Mouse (Mus musculus) layer of hippocampus, postnatal 25 days (tissue): ENCODE results near the gene Zfp872. TPM values are rescaled to one million over a fixed set of nuclear protein-coding genes. Genes with fewer than 3 reads are reported as not detected.
"Not testable (repeated sequence)": the region's sequence is repeated elsewhere in the genome, so short reads cannot be mapped to it uniquely, and the experiment has no call there.

Experiments used
- DNase-seq, 2 experiments: peaks; one replicate each; pipeline ENCODE4 v3.0.0; 2022; ENCODE audit warnings: mixed read lengths in 2 of 2, low spot score in 1 of 2; ENCODE audit errors: extremely low spot score in 1 of 2
- total RNA-seq, 2 experiments: library from RNA; stranded (reverse); gene quantifications; 2 replicates each; pipeline ENCODE4 v1.2.3; 2021

Zfp872 gene
- total RNA-seq: not detected

- peak in 1 of 2 experiments; percentile 10 for DNase-seq
These were observed at the start of gene Zfp872 for GRCm38 (mm10) chr9:22188025-22188611. Gene Zfp872, plus strand, starts transcription at chr9:22188090.

- DNase-seq: peak in 1 of 2 experiments; percentile 63
These were observed 49.4 kb upstream of the Zfp872 start for GRCm38 (mm10) chr9:22138480-22138879.

GRCm38 (mm10) chr9:22139746-22140145 is 48.1 kb upstream of the Zfp872 start:
- no peak for DNase-seq

- DNase-seq: peak; percentile 83 to 98
These were observed 44.5 kb upstream of the Zfp872 start for GRCm38 (mm10) chr9:22143108-22144037.

- no peak for DNase-seq
These were observed 43.5 kb upstream of the Zfp872 start for GRCm38 (mm10) chr9:22144304-22144965.

GRCm38 (mm10) chr9:22149426-22150248 is 38.3 kb upstream of the Zfp872 start:
- no peak for DNase-seq

GRCm38 (mm10) chr9:22150249-22150693 is 37.6 kb upstream of the Zfp872 start:
- not testable (repeated sequence) for DNase-seq

GRCm38 (mm10) chr9:22150946-22151345 is 36.9 kb upstream of the Zfp872 start:
- no peak for DNase-seq

- no peak for DNase-seq
These were observed 34.1 kb upstream of the Zfp872 start for GRCm38 (mm10) chr9:22153810-22154209.

GRCm38 (mm10) chr9:22155614-22156013 is 32.3 kb upstream of the Zfp872 start:
- peak; percentile 33 to 67 for DNase-seq

GRCm38 (mm10) chr9:22156497-22157245 is 31.2 kb upstream of the Zfp872 start, which contains the start of gene Pigyl:
Gene Pigyl, plus strand, starts transcription at chr9:22156846.
- DNase-seq: peak; percentile 93

GRCm38 (mm10) chr9:22157516-22158265 is 30.2 kb upstream of the Zfp872 start:
- peak in 1 of 2 experiments; percentile 8 for DNase-seq

GRCm38 (mm10) chr9:22161299-22161698 is 26.6 kb upstream of the Zfp872 start:
- no peak for DNase-seq

- DNase-seq: no peak
These were observed 25.6 kb upstream of the Zfp872 start for GRCm38 (mm10) chr9:22162305-22162704.

- no peak for DNase-seq
These were observed 25.0 kb upstream of the Zfp872 start for GRCm38 (mm10) chr9:22162912-22163311.

GRCm38 (mm10) chr9:22164711-22165668 is 22.9 kb upstream of the Zfp872 start:
- peak; percentile 37 to 46 for DNase-seq

GRCm38 (mm10) chr9:22165964-22166363 is 21.9 kb upstream of the Zfp872 start:
- no peak for DNase-seq
